Mouse (Mus musculus) cortical plate, adult 2 months (tissue): ENCODE data around the gene Anp32a. TPM values are rescaled to one million over a fixed set of nuclear protein-coding genes. Genes with fewer than 3 reads are reported as not detected.

Source experiments
- H3K27ac ChIP-seq: fragments of 200-500 bp; 2 replicates; pipeline ENCODE4 v1.5.1; 2012; ENCODE audit warnings: low read length, control low read depth, inconsistent platforms; ENCODE audit not compliant: insufficient read depth
- H3K4me1 ChIP-seq: fragments of 200-500 bp; 2 replicates; pipeline ENCODE4 v1.6.1; 2011; ENCODE audit warnings: low read length; ENCODE audit not compliant: control insufficient read depth, insufficient read depth
- H3K4me3 ChIP-seq: fragments of 200-500 bp; 2 replicates; pipeline ENCODE4 v1.5.1; 2011; ENCODE audit warnings: mild to moderate bottlenecking, low read length, control low read depth; ENCODE audit not compliant: insufficient read depth
- CTCF ChIP-seq: fragments of 200-500 bp; IDR thresholded peaks from 2 replicates; pipeline ENCODE4 v1.5.1; 2011; ENCODE audit warnings: mild to moderate bottlenecking, control low read depth, low read length; ENCODE audit not compliant: insufficient read depth; ENCODE audit errors: extremely low read depth
- POLR2A ChIP-seq: fragments of 200-500 bp; IDR thresholded peaks from 2 replicates; pipeline ENCODE4 v1.6.1; 2011; ENCODE audit warnings: mild to moderate bottlenecking, low read length, control low read depth; ENCODE audit not compliant: insufficient read depth; ENCODE audit errors: extremely low read depth
- polyA plus RNA-seq: library from polyadenylated mRNA; depleted of rRNA; stranded (reverse); fragments of >200 nt; gene quantifications from 2 replicates; pipeline ENCODE4 v1.2.3, GENCODE M21; 2012

Anp32a gene
- polyA plus RNA-seq, 1 experiment = 344 TPM

DNA sequence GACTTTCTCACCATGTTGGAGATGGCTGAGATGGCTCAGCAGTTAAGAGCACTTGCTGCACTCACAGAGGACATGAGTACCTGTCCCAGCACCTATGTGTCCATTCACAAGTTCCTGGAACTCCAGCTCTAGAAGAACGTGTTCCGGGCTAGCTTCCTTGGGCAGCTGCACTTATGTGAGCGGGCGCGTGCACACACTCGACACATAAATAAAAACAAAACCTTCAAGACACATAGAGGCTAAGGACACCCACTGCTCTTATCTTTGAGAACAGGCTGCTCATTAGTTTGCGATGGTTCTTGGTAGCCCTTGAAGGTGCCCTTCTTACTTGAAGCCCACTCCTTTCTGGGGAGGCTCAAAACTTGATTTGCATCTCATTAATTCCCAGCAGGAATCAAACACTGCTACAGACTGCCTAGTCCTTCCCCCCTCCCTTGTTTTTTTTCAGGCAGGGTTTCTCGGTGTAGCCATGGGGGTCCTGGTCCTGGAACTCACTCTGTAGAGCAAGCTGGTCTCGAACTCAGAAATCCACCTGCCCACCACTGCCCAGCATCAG, 2.4 kb upstream of the Anp32a start:
- Histone ChIP-seq H3K4me1 (peaks cover 1% of the 10 kb centered on the region; the same call in 1 of the 2 replicates), H3K27ac (no peak overlapping the region), H3K4me3 (no peak overlapping the region)
- TF ChIP-seq POLR2A (no peak), CTCF (no peak)

DNA sequence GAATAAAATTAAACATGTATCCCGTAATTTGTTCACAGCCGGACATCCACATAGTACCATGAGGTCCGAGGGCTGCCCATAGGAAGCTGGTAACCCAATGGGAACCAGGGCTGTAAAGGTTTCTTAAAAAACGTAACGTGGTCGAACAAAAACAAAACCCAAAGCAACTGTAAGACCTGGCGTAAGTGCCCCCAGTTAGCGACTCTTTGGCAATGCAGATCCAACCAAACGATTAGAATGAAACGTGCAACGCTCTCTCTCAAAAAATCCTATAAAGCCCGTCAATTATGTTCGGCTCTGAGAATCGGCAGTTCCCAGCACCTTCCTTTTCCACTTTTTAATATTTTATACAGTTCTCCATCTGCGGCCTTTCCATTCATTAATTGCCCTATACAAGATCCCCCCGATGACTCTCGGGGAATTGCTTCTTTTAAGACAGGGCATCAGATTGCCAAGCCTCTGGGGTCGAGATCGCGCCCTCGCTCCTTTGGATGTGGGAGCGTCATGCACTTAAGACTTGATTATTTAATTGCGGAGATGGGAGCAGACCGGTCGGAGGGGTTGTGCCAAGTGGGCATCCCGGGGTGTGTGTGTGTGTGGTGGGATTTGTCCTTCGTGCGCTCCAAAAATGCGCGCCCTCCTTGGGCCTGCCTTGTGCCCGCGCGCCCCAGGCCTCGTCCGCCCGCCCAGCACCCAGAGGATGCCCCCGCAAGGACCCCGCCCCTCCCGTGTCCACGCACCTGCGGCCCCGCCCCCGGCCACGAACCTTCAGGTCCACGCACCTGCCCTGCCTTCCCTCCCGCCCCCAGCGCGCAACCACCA, 581 bp upstream of the Anp32a start:
- no peak for TF ChIP-seq CTCF
- no peak for TF ChIP-seq POLR2A
- Histone ChIP-seq H3K27ac (no peak overlapping the region), H3K4me3 (peak overlapping the region; percentile 94), H3K4me1 (peaks cover 1% of the 10 kb centered on the region; the same call in 1 of the 2 replicates)

DNA sequence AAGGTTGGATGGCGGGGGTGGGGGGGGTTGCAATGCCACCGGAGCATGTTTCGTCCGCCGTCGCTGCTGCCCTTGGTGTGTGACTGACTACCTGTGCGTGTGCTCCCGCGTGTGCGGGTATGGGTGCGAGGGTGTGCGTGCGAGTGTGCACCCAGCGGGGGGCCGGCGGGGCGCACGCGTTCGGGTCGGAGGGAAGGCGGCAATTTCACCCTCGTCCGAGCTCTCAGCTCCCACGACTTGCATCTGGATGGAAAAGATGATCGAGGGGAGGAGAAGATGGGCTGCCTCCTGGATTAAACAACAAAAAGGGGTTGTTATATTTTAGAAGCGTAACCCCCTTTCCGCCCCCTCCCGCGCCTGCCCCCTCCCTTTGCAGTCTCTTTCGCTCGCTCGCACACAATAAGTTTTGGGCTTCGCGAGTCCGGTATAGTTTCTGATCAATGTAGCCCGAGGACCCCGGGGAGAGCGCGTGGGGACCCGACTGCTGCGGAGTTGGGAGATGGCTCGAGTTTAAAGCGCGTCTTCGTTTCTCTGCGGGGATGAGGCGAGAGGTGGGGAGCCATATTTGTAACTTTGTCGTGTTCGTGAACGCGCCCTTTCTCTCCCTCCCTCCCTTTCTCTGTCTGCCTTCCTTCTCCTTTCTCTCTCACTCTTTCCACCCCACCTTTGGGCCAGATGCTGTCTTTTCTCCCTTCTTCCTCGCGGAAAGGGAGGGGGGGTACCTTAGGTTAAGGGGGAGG, 778 bp downstream of the Anp32a start:
- no peak for TF ChIP-seq CTCF
- TF ChIP-seq POLR2A = no peak
- peak overlapping the region; percentile 94 for H3K4me3 ChIP-seq
- H3K4me1 ChIP-seq = peaks cover 4% of the 10 kb centered on the region; the same call in 1 of the 2 replicates
- H3K27ac ChIP-seq = peak overlapping the region; percentile 86

DNA sequence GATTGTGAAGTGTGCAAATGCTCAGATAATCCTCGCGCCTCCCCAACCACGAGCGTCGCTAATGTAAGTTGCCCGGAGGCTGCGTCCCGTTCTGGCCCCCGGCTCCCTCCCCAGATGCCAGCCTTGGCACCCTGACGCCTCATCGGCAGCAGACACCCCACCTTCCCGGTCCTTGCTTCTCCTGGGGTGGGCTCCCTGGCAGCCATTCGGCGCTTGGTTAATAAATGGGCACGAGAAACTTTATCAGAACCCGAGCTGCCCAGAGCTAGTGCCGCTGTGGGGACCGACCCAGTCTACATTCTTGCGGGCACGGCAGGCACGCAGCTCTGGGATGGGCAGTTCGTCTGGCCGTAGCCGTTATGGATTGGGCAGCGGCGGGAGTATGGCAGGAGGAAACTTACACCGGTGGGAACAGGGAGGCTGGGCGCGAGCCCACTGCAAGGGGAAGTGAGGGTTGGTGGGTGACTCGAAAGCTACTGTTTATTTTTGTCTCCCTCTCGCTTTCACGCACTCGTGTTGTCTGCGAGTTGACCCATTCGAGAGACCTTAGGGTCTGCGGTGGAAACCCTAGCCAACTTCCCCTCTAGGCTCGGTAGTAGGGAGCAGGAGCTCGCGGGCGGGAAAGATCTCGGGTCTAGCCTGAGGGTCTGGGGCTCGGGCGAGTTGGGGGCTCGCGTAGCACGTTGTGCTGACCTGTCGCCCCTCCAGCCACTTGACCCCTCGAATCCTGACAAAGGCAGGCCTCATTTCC, 1.5 kb downstream of the Anp32a start:
- Histone ChIP-seq H3K4me3 (peak overlapping the region; percentile 94), H3K27ac (peak overlapping the region; percentile 86), H3K4me1 (peaks cover 4% of the 10 kb centered on the region; the same call in 1 of the 2 replicates)
- no peak for TF ChIP-seq CTCF
- TF ChIP-seq POLR2A = no peak

DNA sequence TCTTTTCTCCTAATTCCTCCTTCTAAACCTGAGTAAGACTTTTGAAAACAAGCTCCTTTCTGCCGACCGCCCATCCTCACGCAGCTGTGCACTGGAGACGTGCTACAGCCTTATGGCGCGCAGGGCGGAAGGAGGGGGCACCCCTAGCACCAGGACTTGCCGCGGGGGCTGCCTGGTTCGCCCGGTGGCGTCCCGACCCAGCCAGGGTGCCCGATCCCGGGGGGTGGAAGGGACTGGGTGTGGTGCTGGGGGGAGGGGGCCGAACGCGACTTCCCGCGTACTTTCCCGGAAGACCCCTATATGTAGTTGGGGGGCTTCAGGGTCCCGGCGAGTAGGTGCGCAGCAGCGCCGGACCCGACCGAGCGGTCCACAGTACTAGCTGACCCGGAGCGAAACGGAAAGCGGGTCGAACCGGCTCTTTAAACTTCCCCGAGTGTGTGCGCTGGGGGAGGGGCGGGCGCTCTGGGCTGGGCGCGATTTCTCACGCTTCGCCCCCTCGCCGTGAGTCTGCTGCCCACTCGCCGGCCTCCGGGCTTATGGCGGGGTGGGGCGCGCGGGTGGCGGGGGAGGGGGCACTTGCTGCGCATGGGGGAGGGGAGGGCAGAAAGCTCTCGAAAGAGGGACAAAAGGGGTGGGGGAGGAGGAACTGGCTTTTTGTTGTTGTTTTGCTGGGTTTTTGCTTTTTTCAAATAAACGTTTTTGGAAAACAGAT, 2.3 kb downstream of the Anp32a start:
- Histone ChIP-seq H3K4me3 (peak overlapping the region; percentile 94), H3K27ac (peak overlapping the region; percentile 97), H3K4me1 (peaks cover 4% of the 10 kb centered on the region; the same call in 1 of the 2 replicates)
- TF ChIP-seq POLR2A (0 out of 2 replicates have a peak, but pooled peaks have one; percentile 4), CTCF (no peak)

DNA sequence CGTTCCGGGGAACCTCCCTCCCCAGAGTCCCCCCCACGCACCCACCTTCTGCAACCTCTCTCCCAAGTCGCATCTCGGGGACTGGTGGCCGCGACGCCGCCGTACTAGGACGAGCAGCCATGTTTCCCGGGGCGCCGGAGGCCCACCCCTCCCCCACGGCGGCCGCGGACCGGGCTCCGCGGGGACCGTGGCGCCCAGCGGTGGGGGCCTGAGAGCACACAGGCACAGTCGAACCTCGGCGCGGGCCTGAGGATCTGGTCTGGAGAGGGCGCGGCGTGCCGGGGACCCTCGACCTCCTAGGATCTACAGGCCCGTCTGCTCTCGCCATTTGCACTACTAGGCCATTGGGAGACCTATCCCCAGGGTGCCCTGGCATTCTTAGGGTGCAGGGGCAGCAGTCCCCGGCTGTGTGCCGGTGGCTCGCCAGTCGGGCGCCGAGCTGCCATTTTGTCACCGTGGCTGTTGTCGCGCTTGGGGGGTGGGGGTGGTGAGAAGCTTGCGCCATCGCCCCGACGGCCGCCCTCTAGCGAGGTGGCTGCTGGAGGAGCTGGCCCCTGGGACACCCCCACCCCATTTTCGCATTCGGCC, 2.9 kb downstream of the Anp32a start:
- Histone ChIP-seq H3K4me1 (peaks cover 6% of the 10 kb centered on the region; the same call in 1 of the 2 replicates), H3K4me3 (peak overlapping the region; percentile 94), H3K27ac (peak overlapping the region; percentile 97)
- no peak for TF ChIP-seq POLR2A
- no peak for TF ChIP-seq CTCF

DNA sequence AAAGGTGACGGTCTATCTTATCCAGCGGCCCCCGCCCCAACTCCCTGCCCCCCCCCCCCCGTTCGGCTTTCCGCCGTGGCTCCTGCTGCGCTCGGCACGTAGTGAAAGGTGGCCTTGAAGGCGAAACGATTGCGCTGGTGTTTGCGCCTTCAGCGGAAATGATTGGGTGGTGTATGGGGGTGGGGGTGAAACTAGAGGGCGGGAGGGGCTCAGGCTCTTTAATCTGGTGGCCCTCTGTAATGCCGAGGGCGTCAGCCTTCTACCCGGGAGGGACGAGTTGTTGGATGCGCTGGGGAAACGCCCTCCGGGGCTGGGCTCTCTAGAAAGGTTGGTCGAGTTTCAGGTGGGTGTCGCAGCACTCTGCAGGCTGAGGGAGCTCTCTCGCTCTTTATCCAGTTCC, 3.5 kb downstream of the Anp32a start:
- no peak for TF ChIP-seq CTCF
- TF ChIP-seq POLR2A = peak; percentile 54; the same call in 1 of the 2 replicates
- Histone ChIP-seq H3K27ac (peak overlapping the region; percentile 97), H3K4me1 (peaks cover 10% of the 10 kb centered on the region; the same call in 1 of the 2 replicates), H3K4me3 (peak overlapping the region; percentile 94)

DNA sequence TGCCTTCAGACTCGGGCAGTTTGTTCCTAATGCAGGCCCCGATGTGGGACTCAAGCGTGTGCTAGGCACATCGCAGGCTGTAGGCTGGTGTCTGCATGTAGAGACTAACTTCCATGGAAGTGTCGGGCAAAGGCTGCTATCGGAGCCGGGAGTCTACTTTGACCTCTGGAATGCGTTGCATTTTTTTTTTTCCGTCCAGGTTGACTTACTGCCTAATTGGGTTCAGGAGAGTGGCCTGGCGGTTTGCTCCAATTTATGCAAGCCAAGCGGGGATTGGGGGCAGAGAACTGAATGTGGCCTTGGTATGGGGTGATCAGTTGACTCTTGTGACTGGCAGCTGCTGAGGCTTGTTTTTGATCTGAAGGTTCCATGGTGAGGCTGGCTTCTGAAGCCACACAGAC, 4.0 kb downstream of the Anp32a start:
- H3K27ac ChIP-seq = peak overlapping the region; percentile 66
- peak overlapping the region; percentile 94 for H3K4me3 ChIP-seq
- peaks cover 14% of the 10 kb centered on the region; the same call in 1 of the 2 replicates for H3K4me1 ChIP-seq
- no peak for TF ChIP-seq CTCF
- TF ChIP-seq POLR2A = no peak
